Mouse (Mus musculus): ENCODE results near the gene Smpx. TPM values are rescaled to one million over a fixed set of nuclear protein-coding genes. Genes with fewer than 3 reads are reported as not detected.

Gene Smpx
- polyA plus RNA-seq, 1 experiment from 2014 or later, result not detected

DNA sequence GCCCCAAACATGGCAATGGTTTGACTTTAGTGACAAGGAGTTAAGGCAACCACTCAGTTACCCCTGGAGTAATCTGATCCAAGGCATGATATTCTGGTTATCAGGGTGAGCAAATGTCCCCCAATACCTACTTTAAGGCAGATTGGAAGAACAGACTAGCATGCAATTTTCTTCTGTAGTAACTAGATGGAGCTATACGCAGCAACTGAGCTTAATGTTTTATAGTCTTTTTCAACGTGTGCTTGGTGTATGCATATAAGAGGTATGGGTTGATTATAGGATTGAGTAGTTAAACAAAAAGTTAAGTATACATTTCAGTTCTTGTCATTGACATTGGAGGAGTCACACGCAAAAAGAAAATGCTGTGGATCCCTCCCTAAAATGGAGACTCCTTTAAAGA, 21.2 kb downstream of the Smpx start:
- Histone ChIP-seq H3K27ac (ENCODE audit: low read length) (no peak overlapping the region), H3K4me1 (replicated peaks; ENCODE audit: control insufficient read depth, insufficient read depth, low read length) (no peaks in the 10 kb centered on the region), H3K27me3 (replicated peaks; ENCODE audit: control insufficient read depth, insufficient read depth, low read length) (no peaks in the 10 kb centered on the region), H3K36me3 (ENCODE audit: control insufficient read depth, insufficient read depth) (no peaks in the 10 kb centered on the region), H3K9me3 (ENCODE audit: control insufficient read depth, low read length) (no peaks in the 10 kb centered on the region), H3K9ac (replicated peaks; ENCODE audit: low read depth, low read length) (no peak overlapping the region), H3K4me3 (replicated peaks; ENCODE audit: low read length) (no peak overlapping the region), H3K4me2 (ENCODE audit: low read length) (no peak overlapping the region)
- no peak for ATAC-seq
- WGBS, result 60% methylated on average over 3 of the region's 3 CpGs

DNA sequence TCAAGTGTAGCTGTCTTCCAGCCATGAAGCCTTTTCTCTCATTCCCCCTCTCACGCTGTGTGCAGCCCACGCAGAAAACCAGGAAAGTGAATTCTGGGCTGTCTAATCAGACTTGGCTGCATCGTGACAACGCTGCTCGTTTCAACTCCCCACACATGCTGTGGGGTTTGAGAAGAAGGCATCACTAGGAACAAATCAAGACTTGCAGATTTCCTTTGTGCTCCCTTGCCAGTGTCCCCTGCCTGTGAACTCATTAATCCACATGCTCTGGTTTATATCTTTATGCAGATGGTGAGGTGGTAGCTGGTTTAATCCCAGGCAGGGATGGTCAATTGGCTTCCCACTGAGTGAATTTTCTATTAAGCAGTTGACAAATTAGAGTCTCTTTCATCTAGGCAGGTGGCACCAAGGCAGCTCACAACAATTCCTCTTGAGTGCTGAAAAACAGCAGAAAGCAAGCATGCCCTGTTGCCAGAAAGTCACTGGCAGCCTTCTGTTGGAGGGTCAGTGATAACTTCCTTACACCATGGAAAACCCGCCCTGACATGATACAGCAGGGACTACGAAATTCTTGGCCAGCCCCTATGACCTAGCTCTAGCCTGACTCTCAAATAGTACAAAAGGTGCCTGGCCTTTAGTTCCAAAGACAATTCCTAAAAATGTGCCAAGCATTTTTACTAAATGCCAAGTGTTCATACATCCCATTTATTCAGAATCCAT, 32.1 kb downstream of the Smpx start:
- ATAC-seq, result peak; percentile 63
- Histone ChIP-seq H3K4me2 (ENCODE audit: low read length) (no peak overlapping the region), H3K27me3 (replicated peaks; ENCODE audit: control insufficient read depth, insufficient read depth, low read length) (no peaks in the 10 kb centered on the region), H3K9ac (replicated peaks; ENCODE audit: low read depth, low read length) (no peak overlapping the region), H3K4me3 (replicated peaks; ENCODE audit: low read length) (no peak overlapping the region), H3K36me3 (ENCODE audit: control insufficient read depth, insufficient read depth) (no peaks in the 10 kb centered on the region), H3K9me3 (ENCODE audit: control insufficient read depth, low read length) (no peaks in the 10 kb centered on the region), H3K4me1 (replicated peaks; ENCODE audit: control insufficient read depth, insufficient read depth, low read length) (0 out of 2 replicates have a peak, but pooled peaks cover 6% of the 10 kb centered on the region), H3K27ac (ENCODE audit: low read length) (no peak overlapping the region)
- 35% methylated on average over 7 of the region's 7 CpGs for WGBS

DNA sequence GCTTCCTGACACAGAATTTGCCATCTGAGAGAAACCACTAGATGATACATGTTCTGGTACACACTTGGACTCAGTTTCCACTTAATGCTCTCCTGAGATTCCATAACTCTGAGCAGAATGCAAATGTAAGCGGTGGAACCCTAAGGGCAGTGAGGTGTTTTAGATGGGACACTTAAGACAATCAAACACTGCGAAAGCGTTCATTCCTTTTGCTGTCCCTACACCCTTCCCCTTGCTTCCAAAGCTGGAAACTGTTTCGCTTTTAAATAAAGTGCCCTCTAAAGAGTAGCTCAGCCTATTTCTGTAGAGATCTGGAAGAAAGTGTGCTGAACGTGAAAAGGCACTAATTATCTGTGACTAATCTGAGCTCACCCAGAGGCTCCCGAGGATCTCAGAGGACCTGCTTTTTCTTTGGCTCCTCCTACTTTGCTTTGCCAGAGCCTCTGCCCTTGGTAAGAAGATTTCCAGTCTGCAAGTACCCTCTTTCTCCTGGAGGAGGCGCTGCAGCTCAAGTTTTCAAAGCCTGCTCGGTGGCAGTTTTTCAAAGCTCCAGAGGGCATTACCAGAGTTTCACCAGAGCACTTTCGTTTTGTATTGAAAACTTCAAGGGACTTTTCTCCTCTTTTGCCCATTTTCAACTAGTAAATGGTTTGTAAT, 33.1 kb downstream of the Smpx start:
- H3K4me3 ChIP-seq (replicated peaks; ENCODE audit: low read length), result no peak overlapping the region
- H3K4me2 ChIP-seq (ENCODE audit: low read length), result no peak overlapping the region
- H3K9ac ChIP-seq (replicated peaks; ENCODE audit: low read depth, low read length), result no peak overlapping the region
- H3K36me3 ChIP-seq (ENCODE audit: control insufficient read depth, insufficient read depth), result no peaks in the 10 kb centered on the region
- 0 out of 2 replicates have a peak, but pooled peaks cover 6% of the 10 kb centered on the region for H3K4me1 ChIP-seq (replicated peaks; ENCODE audit: control insufficient read depth, insufficient read depth, low read length)
- no peaks in the 10 kb centered on the region for H3K27me3 ChIP-seq (replicated peaks; ENCODE audit: control insufficient read depth, insufficient read depth, low read length)
- no peak overlapping the region for H3K27ac ChIP-seq (ENCODE audit: low read length)
- peak; percentile 54 for ATAC-seq
- 34% methylated on average over 9 of the region's 9 CpGs for WGBS
- no peaks in the 10 kb centered on the region for H3K9me3 ChIP-seq (ENCODE audit: control insufficient read depth, low read length)

DNA sequence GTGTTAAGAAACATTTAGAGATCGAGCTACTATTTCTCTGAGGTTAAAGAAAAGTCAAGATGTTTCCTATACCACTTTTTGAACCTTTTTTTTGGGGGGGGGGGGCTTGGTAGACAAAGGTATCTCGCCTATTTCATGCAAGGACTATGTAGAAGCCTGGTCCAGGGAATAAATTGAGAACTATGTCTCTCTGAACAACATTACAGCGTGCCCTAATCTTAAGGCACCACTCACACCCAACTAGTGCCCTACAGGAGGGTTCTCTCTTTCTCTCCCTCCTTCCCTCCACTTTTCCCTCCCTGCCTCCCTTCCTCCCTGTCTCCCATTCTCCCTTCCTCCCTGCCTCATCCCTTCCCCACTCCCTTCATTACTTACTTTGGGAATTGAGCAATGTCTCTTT, 33.6 kb downstream of the Smpx start:
- H3K4me2 ChIP-seq (ENCODE audit: low read length), result no peak overlapping the region

DNA sequence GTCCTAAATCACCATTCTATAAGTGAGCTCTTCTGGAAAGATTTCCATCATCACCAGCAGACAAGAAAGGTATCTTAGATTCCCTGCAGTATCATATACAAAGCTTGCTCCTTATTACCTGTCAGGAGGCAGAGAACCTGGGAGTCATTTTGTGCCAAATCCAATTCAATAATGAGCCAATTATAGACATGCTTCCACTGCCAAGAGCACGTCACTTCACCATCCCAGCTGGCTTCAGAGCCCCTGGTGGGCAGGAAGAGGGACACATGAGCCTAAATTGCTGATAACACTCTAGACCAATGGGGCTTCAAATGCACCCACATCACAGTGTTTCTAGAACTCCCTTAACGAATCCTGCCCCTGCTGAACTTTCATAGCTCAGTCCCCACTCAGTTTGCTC, 35.1 kb downstream of the Smpx start:
- Histone ChIP-seq H3K9me3 (ENCODE audit: control insufficient read depth, low read length) (no peaks in the 10 kb centered on the region), H3K4me3 (replicated peaks; ENCODE audit: low read length) (no peak overlapping the region), H3K36me3 (ENCODE audit: control insufficient read depth, insufficient read depth) (no peaks in the 10 kb centered on the region), H3K9ac (replicated peaks; ENCODE audit: low read depth, low read length) (no peak overlapping the region), H3K27me3 (replicated peaks; ENCODE audit: control insufficient read depth, insufficient read depth, low read length) (no peaks in the 10 kb centered on the region), H3K4me2 (ENCODE audit: low read length) (no peak overlapping the region), H3K27ac (ENCODE audit: low read length) (no peak overlapping the region), H3K4me1 (replicated peaks; ENCODE audit: control insufficient read depth, insufficient read depth, low read length) (0 out of 2 replicates have a peak, but pooled peaks cover 6% of the 10 kb centered on the region)
- WGBS, result 36% methylated on average over 2 of the region's 2 CpGs
- ATAC-seq, result no peak

More for the DNA sequence above, 33.6 kb downstream of the Smpx start:
- H3K27ac ChIP-seq (ENCODE audit: low read length), result no peak overlapping the region
- H3K36me3 ChIP-seq (ENCODE audit: control insufficient read depth, insufficient read depth), result no peaks in the 10 kb centered on the region
- H3K27me3 ChIP-seq (replicated peaks; ENCODE audit: control insufficient read depth, insufficient read depth, low read length), result no peaks in the 10 kb centered on the region
- 0 out of 2 replicates have a peak, but pooled peaks cover 6% of the 10 kb centered on the region for H3K4me1 ChIP-seq (replicated peaks; ENCODE audit: control insufficient read depth, insufficient read depth, low read length)
- ATAC-seq, result no peak
- 44% methylated on average over 3 of the region's 3 CpGs for WGBS
- H3K9me3 ChIP-seq (ENCODE audit: control insufficient read depth, low read length), result no peaks in the 10 kb centered on the region
- no peak overlapping the region for H3K9ac ChIP-seq (replicated peaks; ENCODE audit: low read depth, low read length)
- no peak overlapping the region for H3K4me3 ChIP-seq (replicated peaks; ENCODE audit: low read length)

DNA sequence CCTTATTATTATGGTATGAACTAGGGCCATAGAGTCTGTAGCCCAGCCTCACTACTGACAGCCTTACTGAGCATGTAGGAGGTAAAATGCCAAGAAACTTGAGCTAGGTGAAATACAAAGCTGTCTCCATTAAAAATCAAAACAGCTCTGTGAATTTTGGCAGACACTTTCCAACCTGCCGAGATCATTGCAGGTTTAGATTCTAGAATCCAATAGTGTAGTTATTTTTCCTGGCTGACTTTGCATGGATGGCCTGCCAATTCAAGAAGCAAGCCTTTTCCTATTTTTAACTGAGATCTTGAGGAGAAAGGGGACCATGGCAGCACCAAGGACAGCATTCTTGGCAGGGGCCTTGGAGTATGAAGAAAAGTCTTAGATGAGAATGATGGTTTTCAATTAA, 35.6 kb downstream of the Smpx start:
- Histone ChIP-seq H3K9me3 (ENCODE audit: control insufficient read depth, low read length) (no peaks in the 10 kb centered on the region), H3K27me3 (replicated peaks; ENCODE audit: control insufficient read depth, insufficient read depth, low read length) (no peaks in the 10 kb centered on the region), H3K36me3 (ENCODE audit: control insufficient read depth, insufficient read depth) (no peaks in the 10 kb centered on the region), H3K4me3 (replicated peaks; ENCODE audit: low read length) (no peak overlapping the region), H3K9ac (replicated peaks; ENCODE audit: low read depth, low read length) (no peak overlapping the region), H3K4me2 (ENCODE audit: low read length) (no peak overlapping the region), H3K4me1 (replicated peaks; ENCODE audit: control insufficient read depth, insufficient read depth, low read length) (0 out of 2 replicates have a peak, but pooled peaks cover 6% of the 10 kb centered on the region), H3K27ac (ENCODE audit: low read length) (no peak overlapping the region)
- 50% methylated on average over 1 of the region's 1 CpGs for WGBS
- no peak for ATAC-seq

DNA sequence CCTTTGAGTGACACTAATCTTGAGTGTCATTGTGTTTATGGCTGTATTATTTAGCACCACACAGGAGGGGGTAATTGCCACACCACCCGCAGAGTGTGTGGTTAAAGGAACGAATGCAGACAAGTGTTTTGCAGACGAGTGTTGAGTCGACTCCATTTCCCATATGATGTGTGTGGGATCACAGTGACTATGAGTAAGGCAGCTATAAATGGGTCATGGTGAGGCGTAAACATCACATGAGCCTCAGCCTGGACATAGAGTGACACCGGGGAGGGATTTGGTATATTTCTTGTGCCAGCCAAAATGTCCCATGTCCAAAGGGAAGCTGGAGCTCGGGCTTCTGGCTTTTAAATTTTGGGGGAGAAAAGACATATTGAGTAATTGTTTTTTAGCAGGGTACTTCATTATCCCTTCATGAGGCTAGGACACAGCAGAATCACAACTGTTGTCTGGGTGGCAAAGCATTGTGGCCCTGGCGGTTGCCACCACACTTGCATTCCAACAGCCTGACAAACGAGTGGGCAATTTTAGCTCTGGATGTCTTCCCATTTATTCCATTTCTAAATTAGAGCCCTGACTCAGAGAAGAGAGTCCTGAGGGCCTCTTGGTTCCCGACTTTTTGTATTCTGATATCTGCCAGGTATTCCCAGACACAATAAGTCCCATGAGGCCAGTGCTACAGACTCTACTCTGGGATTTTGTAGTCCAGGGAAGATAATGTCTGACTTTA, 49.3 kb downstream of the Smpx start:
- Histone ChIP-seq H3K27me3 (replicated peaks; ENCODE audit: control insufficient read depth, insufficient read depth, low read length) (no peaks in the 10 kb centered on the region), H3K36me3 (ENCODE audit: control insufficient read depth, insufficient read depth) (no peaks in the 10 kb centered on the region), H3K4me3 (replicated peaks; ENCODE audit: low read length) (no peak overlapping the region), H3K4me2 (ENCODE audit: low read length) (no peak overlapping the region), H3K9ac (replicated peaks; ENCODE audit: low read depth, low read length) (no peak overlapping the region), H3K4me1 (replicated peaks; ENCODE audit: control insufficient read depth, insufficient read depth, low read length) (no peaks in the 10 kb centered on the region), H3K9me3 (ENCODE audit: control insufficient read depth, low read length) (no peaks in the 10 kb centered on the region), H3K27ac (ENCODE audit: low read length) (no peak overlapping the region)
- 74% methylated on average over 10 of the region's 10 CpGs for WGBS
- ATAC-seq, result no peak

DNA sequence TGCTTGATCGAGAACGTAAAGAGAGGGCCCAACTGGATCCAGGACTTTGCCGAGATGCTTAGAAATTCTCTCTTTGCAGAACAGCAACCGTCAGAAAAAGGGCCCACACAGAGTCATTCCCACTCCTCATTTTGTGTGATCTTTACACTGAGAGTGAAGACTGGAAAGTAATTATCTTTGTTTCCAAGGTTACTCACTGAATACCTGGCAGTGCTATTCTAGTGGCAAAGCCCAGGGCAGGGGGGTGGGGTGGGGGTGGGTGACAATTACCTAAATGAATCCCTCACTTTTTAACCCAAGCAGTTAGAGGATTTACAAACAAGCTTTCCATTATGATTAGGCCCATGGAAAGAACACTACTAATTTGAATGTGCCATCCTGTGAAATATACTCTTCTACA, 55.8 kb downstream of the Smpx start:
- no peak for ATAC-seq
- Histone ChIP-seq H3K4me2 (ENCODE audit: low read length) (no peak overlapping the region), H3K27me3 (replicated peaks; ENCODE audit: control insufficient read depth, insufficient read depth, low read length) (no peaks in the 10 kb centered on the region), H3K4me1 (replicated peaks; ENCODE audit: control insufficient read depth, insufficient read depth, low read length) (no peaks in the 10 kb centered on the region), H3K9ac (replicated peaks; ENCODE audit: low read depth, low read length) (no peak overlapping the region), H3K4me3 (replicated peaks; ENCODE audit: low read length) (no peak overlapping the region), H3K36me3 (ENCODE audit: control insufficient read depth, insufficient read depth) (no peaks in the 10 kb centered on the region), H3K9me3 (ENCODE audit: control insufficient read depth, low read length) (no peaks in the 10 kb centered on the region), H3K27ac (ENCODE audit: low read length) (no peak overlapping the region)
- WGBS, result 29% methylated on average over 4 of the region's 4 CpGs

DNA sequence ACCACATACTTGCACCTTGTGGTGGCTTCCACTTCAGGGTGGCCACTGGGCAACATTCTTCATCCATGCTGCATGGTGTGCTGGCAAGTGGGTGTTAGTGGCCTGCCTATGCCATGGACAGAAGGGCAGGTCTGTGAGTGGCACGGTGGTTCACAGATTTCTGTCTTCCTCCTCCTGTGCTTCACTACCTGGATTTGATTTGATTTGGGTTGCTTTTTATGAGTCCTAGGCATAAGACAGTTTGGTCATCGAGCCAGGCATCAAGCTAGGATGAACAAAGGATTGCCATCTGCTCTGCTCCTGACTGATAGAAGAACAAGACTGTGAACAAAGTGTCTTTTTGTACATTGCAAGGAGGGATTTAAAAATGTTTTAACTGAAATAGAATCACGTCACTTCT, 63.8 kb downstream of the Smpx start:
- Histone ChIP-seq H3K27me3 (replicated peaks; ENCODE audit: control insufficient read depth, insufficient read depth, low read length) (no peaks in the 10 kb centered on the region), H3K9ac (replicated peaks; ENCODE audit: low read depth, low read length) (no peak overlapping the region), H3K4me2 (ENCODE audit: low read length) (no peak overlapping the region), H3K4me1 (replicated peaks; ENCODE audit: control insufficient read depth, insufficient read depth, low read length) (no peaks in the 10 kb centered on the region), H3K36me3 (ENCODE audit: control insufficient read depth, insufficient read depth) (no peaks in the 10 kb centered on the region), H3K9me3 (ENCODE audit: control insufficient read depth, low read length) (no peaks in the 10 kb centered on the region), H3K27ac (ENCODE audit: low read length) (no peak overlapping the region), H3K4me3 (replicated peaks; ENCODE audit: low read length) (no peak overlapping the region)
- 86% methylated on average over 3 of the region's 3 CpGs for WGBS
- ATAC-seq, result no peak

All from forebrain, embryonic 16.5 days (tissue).